Mouse (Mus musculus) cerebellum, adult 8-10 months (tissue): ENCODE data around the gene Prr22.

ENCODE experiments used
- DNase-seq: peaks from one replicate; pipeline ENCODE4 v3.0.0; 2022

Prr22 gene

DNA sequence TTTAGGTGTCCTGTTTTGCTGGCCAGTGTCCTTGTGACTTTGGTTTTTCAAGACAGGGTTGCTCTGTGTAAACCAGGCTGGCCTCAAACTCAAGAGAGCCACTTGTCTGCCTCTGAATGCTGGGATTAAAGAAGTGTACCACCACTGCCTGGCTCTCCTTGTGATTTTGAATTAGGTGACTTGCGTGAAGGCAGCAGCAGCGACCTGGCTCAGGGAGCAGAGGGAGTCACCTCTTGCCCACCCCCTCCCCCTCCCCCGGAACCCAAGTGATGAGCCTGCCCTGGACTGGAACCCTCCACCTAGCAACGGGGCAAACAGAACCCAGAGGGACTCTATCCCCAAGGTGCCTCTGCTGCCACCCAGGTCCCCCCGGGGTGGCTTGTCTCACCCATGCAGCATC, at the start of gene Prr22:
Gene Prr22, plus strand, starts transcription at position 301 of the 400 bp plus-strand sequence.
- DNase-seq = no peak

DNA sequence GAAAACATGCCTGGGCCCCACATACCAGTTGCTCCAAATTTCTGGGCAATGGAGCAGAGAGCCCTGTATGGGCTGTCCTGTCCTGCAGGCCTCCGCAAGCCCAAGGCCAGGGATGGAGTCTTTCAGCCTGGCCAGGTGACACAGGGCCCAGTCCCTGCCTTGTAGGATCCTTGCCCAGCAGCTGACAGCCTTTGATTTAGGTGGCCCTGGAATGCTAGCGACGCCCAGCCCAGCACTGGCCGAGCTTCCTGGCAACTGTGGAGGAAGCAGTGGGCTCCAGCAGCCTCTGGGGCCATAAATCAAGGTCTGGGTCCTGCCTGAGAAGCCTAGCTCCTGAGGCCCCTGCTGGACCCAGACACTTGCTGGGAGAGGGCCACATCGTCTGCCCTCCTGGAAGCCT, 47.6 kb upstream of the Prr22 start:
- no peak for DNase-seq

DNA sequence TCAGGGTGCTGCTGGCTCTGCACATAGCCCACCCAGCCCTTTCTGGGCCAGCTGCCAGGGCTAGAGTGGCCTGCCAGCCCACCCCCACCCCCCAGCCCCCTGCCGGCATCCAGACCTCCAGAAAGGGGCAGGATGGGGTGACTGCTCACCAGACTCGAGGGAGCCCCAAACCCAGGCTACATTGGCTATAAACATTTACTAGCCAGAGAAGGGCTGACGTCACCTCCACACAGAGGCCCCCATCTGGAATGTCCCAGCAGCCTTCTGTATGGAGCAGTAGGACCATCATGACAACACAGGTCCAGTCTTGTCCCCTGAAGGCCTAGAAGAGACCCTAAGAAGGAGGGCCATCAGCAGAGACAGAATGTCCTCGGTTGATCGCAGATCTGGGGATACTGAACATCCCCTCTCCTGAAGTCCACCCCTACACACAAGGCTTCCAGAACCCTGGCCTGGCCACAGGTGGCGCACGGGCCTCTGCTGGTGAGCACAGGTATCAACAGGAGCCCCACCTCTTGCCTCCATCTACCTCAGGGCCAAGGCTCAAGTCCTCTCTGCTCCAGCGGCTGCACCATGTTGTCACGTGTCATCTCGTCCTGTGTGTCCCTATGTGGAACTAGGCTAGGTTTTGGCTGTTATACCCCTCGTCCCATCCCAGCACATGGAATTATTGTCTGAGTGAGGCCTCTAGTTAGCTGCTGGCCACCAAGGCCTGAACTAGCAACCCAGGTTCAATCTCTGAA, 46.5 kb upstream of the Prr22 start:
- DNase-seq = no peak

DNA sequence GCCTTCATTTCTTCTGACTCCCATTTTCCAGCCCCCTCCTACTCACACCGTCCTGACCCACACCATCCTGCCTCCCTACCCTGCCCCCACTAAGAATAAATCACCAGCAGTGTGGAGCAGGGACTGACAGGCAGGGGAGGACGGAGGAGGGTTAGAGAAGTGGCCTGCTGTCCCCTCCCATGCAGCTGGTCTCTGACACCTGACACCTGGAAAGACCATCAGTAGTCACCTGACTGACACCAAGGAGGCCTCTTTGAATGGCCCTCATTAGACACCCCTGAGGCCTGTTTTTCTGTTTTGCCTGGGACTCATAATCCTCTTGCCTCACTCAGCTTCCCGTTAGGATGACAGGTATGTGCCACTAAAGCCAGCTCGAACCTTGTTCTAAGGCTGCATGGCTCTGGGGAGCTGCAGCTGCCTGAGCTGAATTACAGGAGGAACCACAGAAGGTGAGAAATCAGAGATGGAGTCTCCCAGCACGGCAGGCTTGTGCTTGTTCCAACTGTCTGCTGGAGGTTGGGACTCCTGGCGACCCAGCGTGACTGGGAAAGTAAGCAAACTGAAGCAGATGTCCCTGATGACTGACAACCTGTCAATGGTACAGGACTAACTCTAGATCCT, 42.9 kb upstream of the Prr22 start:
- DNase-seq = no peak

GRCm38 (mm10) chr17:56727659-56728058, 42.4 kb upstream of the Prr22 start:
- peak; percentile 12 for DNase-seq

GRCm38 (mm10) chr17:56728117-56728516, 41.9 kb upstream of the Prr22 start:
- no peak for DNase-seq

DNA sequence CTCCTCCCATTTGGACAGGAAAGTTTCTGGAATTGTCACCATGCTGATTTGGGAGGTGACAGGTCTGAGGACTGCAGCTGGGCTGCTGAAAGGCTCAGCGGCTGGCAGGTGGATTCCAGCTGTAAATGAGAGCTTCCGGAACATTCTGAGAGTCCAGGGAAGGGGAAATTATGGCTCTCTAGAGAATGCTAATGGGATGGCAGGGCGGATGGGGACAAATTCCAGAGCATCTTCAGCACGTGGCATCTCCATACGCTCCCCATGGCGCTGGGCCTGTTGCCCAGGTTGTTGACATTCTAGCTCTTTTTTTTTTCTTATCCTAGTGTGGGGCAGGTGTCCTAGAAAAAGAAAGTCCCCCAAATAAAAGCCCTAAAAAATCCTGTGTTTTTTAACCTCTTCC, 40.9 kb upstream of the Prr22 start:
- DNase-seq = peak; percentile 29

GRCm38 (mm10) chr17:56729656-56730055, 40.4 kb upstream of the Prr22 start:
- DNase-seq = no peak

GRCm38 (mm10) chr17:56736534-56736933, 33.5 kb upstream of the Prr22 start:
- DNase-seq = no peak

- DNase-seq = no peak
Observed at GRCm38 (mm10) chr17:56738221-56738620, 31.8 kb upstream of the Prr22 start.

- DNase-seq = no peak
Observed at GRCm38 (mm10) chr17:56740118-56740787, 29.8 kb upstream of the Prr22 start.

DNA sequence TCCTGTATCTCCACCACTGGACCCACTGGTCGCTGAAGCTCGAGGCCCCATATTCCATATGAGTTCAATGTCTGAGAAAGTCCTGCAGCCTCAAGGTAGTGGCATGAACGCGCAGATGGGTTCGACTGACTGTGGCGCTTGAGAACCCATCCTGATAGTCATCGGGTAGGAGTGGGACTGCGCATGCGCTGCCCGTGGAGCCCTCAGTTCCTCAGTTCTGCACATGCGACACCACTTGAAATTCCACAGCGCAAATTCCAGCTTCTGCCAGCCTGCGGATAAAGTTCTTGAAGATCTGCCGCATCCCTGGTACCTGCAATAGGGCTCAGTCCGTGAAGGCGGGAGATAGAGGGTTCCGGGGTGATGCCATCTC, 29.3 kb upstream of the Prr22 start:
- DNase-seq = no peak

DNA sequence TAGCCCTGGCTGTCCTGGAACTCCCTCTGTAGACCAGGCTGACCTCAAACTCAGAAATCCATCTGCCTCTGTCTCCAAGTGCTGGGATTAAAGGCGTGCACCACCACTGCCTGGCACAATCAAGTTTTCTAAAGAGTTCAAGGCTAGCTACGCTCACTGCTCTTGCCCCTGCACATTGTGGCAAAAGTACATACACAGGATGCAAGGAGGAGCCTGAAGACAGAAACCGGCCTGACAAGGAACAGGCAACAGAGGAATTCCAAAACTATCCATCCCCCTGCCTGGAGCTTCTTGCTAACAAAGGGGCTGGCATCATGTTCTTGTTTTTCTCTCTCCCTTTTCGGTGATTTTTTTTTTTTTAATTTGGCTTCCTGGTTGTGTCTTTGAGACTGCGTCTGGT, 25.9 kb upstream of the Prr22 start:
- DNase-seq = no peak

DNA sequence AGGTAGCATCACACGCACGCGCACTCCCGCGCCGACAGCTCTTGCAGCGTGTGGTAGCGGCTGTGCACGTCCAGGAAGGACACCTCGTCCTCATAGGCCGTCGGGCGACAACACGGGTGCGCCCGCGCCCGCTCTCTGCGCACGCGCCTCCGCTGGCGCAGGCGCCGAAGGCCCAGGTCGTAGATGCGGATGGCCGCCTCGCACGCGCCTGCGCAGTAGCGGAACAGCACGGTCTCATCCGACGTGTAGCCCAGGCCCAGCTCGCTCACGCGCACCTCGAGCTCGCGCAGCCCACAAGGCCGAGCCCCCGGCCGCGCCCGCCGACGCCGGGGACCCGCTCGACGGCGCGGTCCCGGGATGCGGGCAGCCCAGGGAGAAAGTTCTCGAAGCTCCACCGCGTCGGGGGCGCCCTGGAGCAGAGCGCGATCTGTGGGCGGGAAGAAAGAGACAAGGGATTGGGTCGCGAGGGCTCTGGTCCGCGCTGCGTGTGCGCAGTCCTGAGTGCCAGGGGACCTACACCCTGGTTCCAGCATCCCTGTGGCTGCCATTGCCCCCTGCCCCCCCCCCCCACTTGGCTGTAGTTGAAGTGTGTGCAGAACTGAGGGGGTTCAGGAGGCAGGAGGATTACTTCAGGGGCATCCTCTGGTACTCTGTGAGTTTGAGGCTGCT, 18.5 kb upstream of the Prr22 start:
- DNase-seq = no peak

DNA sequence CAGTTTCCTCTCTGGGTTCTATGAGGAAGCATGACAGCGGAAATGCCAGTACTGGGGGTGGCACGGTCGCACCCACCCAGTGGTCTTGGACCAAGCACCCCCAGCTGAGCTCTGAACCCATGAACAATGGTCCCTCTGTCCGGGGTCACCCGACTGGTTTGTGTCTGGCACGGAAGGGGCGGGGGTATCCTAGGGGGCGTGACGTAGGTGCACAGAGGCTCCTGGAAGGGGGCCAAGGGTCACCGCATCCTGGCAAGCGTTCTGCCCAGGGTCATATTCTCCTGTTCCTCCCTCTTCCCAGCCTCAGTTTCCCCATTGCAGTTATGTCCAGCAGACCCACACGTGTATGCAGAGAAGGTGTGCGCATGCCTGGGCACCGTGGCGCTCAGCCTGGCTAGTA, 16.6 kb upstream of the Prr22 start:
- DNase-seq = no peak

DNA sequence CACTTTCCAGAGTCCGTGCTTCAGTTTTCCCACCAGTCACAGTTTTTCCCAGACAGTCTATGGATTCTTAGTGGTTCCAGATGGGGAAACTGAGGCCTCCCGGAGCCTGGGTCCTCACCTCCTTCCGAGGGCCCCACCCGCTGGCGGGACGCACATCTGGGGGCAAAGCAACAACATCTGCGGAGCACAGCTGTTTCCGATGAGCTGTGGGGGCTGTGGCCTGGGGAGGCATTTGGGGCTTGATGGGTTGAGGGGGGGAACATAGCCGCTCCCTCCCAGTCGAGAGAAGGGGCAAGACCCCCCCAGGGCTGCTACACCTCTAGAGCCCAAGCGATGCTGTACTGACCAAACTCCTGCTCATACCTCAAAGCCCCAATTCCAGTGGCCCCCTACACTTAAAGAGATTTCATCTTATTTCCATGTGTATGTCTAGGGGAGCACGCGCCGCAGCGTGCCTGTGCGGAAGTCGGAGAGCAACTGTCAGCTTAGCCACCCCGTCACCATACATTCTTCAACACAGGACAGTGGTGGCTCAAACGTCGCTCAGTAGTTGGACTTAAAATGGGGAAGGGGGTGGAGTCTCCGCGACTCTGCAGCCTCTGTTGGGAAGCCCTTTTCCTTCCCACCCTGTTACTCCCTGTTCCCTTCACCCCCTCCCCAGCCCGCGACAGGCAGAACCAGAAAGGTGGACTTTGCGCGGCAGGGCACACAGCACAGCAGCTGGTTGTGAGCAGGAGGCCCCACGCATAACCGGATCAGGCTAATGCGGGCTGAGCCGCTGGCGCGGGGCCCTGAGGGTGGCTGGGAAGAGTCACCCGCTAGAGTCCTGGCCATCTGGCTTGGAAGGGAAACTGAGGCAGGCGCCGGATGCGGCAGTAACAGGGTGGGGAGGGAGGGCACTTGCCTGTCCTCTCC, 15.5 kb upstream of the Prr22 start:
- DNase-seq = no peak

DNA sequence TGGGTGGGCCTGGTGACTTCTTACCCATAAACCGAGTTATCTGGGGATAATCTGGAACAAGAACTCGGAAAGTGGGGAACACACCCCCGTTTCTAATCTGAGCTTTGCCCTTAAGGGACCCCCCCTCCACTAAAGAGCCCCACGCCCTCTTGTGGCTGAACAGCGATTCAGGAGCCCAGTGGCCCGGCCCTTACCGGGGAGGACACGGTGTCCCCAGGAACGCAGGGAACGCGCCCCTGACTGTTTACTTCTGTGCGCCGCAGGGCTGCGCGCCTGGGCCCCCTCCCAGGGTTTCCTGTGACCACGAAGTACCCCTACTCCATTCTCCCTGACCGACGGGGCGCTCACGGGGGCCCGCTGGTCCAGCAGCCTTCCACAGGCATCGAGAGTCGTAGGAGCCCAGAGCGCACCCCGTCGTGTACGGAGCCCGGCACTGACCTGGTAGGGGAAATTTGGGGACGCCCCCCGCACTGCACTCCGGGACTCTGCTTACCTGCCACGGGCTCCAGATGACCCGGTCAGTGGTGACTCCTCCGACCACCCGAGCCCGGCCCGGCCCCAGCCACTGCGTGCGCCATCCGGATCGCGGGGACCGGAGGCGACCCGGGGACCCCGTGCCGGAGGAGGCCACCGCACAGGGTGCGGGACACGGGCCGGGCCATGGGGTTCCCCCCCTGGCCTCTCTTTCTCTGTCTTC, 13.2 kb upstream of the Prr22 start:
- no peak for DNase-seq

GRCm38 (mm10) chr17:56757416-56758123, 12.5 kb upstream of the Prr22 start, which contains the start of gene Nrtn:
Nrtn (minus strand) TSS chr17:56757530.
- peak; percentile 33 for DNase-seq

GRCm38 (mm10) chr17:56758132-56758531, 11.9 kb upstream of the Prr22 start:
- DNase-seq = peak; percentile 59

DNA sequence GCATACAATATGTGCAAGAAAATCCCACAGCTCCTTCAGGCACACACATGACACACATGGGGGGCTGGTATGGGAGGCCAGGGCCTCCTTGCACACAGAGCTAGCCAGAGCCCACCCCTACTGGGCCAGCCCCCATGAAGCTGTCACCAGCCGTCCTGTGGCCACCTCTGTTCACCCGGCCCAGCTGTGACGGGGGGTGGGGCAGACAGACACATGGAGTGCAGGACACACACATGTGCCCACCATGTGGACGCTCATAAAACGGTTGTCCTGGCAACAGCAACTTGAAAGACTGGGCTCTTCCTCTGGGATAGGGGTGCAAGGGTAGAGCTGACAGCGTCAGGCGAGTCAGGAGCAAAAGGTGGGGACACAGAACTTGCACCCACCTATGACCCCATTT, 10.8 kb upstream of the Prr22 start:
- DNase-seq = peak; percentile 11

- peak; percentile 42 for DNase-seq
Observed at GRCm38 (mm10) chr17:56761077-56761476, 9.0 kb upstream of the Prr22 start.
